Mouse (Mus musculus) cerebellum, postnatal 14 days (tissue): Measurements from ENCODE around the gene Vwa7.
A peak's percentile ranks its signal among the peaks of the same experiment; 100 is the strongest.

Experiments
- DNase-seq, 2 experiments: peaks; one replicate each; pipeline ENCODE4 v3.0.0; 2021; ENCODE audit warnings: mixed read lengths in 2 of 2

Gene Vwa7

GRCm38 (mm10) chr17:35046681-35047455, 30.5 kb downstream of the Vwa7 start, which contains the start of gene Msh5:
Gene Msh5, minus strand, starts transcription at chr17:35046745.
- peak; percentile 98 for DNase-seq

GRCm38 (mm10) chr17:35047688-35048087, 31.3 kb downstream of the Vwa7 start:
- DNase-seq: no peak

DNA sequence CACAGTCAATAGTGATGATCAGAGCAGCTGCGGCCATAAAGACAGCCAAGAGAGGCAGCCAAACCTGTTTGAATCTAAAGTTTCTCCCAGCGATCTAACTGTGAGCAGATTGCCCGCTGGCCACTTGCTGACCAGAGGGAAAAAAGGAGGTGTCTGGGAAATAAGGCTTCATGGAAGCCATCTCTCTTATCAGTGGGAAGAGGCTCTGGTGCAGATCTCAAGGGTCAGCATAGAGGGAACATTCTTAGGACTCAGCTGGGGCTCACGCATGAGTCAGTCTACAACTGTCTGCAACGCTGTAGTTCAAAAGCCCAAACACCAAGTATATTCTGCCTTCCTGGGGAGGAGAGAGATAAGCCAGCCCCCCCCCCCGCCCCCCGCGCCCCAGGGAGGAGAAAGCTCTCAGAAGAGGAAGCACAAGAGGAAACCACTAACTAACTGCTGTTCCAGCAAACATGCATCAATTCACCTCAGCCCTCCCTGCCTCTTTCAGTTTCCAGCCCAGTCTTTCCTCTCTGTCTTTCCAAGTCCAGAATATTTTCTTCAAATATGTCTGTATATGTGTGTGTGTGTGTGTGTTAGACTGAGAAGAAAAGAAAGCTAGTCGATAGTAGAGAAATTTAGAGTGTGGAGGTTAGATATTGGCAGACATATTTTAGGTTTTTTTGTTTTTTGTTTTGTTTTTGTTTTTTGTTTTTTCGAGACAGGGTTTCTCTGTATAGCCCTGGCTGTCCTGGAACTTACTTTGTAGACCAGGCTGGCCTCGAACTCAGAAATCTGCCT, 32.0 kb downstream of the Vwa7 start:
- no peak for DNase-seq

DNA sequence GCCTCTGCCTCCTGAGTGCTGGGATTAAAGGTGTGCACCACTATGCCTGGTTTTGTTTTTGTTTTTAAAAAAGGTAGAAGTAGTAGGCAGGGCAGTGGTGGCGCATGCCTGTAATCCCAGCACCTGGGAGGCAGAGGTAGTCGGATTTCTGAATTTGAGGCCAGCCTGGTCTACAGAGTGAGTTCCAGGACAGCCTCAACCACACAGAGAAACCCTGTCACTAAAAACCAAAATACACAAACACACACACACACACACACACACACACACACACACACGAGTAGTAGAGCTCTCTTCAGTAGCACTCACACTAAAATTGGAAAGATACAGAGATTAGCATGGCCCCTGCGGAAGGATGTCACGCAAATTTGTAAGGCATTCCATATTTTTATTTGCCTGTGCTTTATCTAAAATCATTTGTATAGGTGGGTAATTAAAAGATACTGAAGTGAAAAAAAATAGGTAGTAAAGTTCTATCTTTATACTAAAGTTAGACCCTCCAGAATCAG, 32.6 kb downstream of the Vwa7 start:
- no peak for DNase-seq

DNA sequence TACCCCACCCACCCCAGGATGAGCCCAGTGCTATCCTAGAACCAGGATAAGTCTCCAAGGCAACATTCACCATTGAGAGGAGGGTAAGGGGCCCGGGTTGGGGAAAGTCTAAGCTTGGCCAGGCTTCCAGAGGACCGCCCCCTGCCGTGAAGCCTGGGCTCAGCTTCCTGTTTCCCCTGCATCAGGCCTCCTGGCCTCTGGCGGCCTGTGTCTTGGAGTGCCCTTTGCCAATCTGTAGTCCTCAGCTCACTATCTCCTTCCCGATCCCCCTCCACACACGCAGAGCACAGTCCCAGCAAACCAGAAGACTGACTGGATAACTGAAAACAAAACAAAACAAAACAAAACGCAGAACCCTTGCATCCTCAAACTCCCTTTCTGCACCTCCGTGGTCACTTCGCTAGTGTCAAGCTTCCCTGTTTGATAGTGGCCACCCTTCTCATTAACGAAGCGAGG, 33.2 kb downstream of the Vwa7 start, which contains the start of gene Clic1:
TSS of gene Clic1 (plus strand) at position 406 of the 456 bp plus-strand sequence.
- DNase-seq: no peak

- peak in 1 of 2 experiments; percentile 49 for DNase-seq
These were observed 33.9 kb downstream of the Vwa7 start for GRCm38 (mm10) chr17:35050126-35050750.

- peak; percentile 68 to 80 for DNase-seq
These were observed 35.0 kb downstream of the Vwa7 start for GRCm38 (mm10) chr17:35051156-35052086.

GRCm38 (mm10) chr17:35052271-35052798, 36.0 kb downstream of the Vwa7 start:
- DNase-seq: no peak

- no peak for DNase-seq
These were observed 39.5 kb downstream of the Vwa7 start for GRCm38 (mm10) chr17:35055691-35056495.

- no peak for DNase-seq
These were observed 40.7 kb downstream of the Vwa7 start for GRCm38 (mm10) chr17:35057090-35057489.

- DNase-seq: peak in 1 of 2 experiments; percentile 25
These were observed 41.9 kb downstream of the Vwa7 start for GRCm38 (mm10) chr17:35058316-35058715.

- peak; percentile 94 to 95 for DNase-seq
These were observed 42.8 kb downstream of the Vwa7 start, which contains the start of gene Ddah2 for GRCm38 (mm10) chr17:35058911-35059892. Gene Ddah2, plus strand, starts transcription at chr17:35059035.

DNA sequence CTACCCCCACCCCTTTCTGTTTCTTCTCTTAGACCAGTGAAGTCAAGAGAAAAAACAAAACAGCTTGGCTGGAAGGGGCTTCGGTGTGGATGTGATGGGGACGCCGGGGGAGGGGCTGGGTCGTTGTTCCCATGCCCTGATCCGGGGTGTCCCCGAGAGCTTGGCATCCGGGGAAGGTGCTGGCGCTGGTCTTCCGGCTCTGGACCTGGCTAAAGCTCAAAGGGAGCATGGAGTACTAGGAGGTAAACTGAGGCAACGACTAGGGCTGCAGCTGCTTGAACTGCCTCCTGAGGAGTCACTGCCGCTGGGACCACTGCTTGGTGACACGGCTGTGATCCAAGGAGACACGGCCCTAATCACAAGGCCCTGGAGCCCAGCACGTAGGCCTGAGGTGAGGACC, 43.7 kb downstream of the Vwa7 start:
- DNase-seq: peak; percentile 49 to 50

DNA sequence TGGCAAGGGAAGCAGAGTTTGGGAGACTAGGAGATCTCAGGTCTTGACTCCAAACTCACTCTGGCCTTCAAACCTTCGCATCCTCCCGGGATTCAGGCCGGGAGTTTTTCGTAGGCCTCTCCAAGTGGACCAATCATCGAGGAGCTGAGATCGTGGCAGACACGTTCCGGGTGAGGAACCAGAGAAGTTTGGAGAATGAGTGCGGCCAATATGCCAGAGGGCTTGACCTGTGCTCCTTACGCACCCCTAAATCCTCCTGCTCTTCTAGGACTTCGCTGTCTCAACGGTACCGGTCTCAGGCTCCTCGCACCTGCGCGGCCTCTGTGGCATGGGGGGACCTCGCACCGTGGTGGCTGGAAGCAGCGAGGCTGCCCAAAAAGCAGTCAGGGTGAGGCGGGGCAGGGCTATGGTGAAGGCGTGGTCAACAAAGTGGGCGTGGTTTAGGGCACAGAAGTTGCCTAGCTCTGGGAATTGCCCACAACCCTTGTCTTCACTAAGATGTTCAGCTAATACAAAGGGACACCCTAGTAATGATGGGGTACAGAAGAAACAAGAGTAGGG, 44.4 kb downstream of the Vwa7 start:
- DNase-seq: peak; percentile 41 to 44

GRCm38 (mm10) chr17:35061299-35061698, 44.9 kb downstream of the Vwa7 start:
- no peak for DNase-seq

DNA sequence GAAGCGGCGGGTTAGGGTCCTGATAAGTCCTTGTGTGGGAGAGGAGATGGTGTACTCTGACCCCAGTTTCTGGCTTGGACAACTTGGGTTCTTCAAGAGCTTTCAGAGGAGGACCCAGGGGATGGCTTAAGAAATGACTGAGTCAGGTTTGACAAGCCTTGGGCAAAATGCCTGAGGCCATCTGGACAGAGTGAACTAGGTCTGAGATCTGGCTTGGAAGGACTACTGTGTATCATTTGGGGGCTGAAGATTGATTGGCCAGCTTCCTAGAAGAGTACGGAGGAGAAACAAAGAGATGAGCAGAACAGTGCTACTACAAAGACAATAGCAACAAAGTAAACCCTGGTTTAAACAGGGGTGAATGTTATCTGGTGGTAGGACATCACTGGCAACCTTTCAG, 47.1 kb downstream of the Vwa7 start:
- peak; percentile 68 to 76 for DNase-seq

DNA sequence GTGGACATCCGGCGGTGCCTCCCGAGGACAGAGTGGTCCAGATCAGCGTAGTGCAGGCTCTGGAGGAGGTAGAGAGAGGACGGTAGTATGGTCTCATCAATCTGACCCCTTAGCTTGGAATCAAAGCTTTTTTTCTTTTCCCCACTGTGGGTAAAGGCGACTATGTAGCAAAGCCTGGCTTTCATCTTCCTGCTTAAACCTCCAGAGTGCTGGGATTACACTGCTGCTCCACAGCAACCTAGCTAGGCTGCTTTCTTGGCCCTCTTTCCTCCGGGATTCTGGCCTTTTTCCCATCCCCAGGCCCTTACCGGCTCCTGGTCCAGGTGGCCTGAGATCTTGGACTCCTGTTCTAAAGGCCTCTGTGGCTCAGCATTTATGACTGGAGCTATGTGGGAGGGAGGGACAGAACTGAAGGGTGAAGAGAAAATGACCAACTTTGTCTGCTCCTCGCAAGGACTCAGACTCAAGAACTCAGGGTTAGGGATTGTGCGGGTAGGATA, 48.0 kb downstream of the Vwa7 start:
- DNase-seq: peak; percentile 79 to 85
